Mouse (Mus musculus) liver, embryonic 14.5 days (tissue): ENCODE measurements at regions not wholly inside any gene's neighbourhood (a gene's known extent, or its start where the extent isn't known, plus 50 kb on each side); places are given as distances from the start of the nearest gene placed in this dataset.

Source experiments
- ATAC-seq: fragments of 200-750 bp; cut with Nextera tagmentation; 2 replicates; pipeline ENCODE4 v1.8.0; 2017; ENCODE audit warnings: moderate number of reproducible peaks, mild to moderate bottlenecking, moderate library complexity; ENCODE audit not compliant: insufficient read depth
- DNase-seq, 3 experiments: peaks; one replicate each; pipeline ENCODE4 v3.0.0-alpha.2; 2012 to 2013; ENCODE audit warnings: low read depth in 3 of 3, low spot score in 3 of 3
- H3K27ac ChIP-seq: fragments of 300-500 bp; sonication (generic); 2 replicates; pipeline ENCODE4 v1.5.1; 2014; ENCODE audit warnings: moderate library complexity, mild to moderate bottlenecking, control low read depth, inconsistent platforms
- H3K27me3 ChIP-seq: fragments of 300-500 bp; sonication (generic); 2 replicates; pipeline ENCODE4 v1.6.1; 2014; ENCODE audit warnings: mild to moderate bottlenecking, low read length, moderate library complexity; ENCODE audit not compliant: control insufficient read depth, insufficient read depth
- H3K36me3 ChIP-seq: fragments of 300-500 bp; sonication (generic); replicated peaks from 2 replicates; pipeline ENCODE4 v1.6.1; 2014; ENCODE audit warnings: low read depth; ENCODE audit not compliant: control insufficient read depth, insufficient read depth
- H3K4me1 ChIP-seq, 2 experiments: fragments of 200-500 bp in 1 of 2; fragments of 300-500 bp in 1 of 2; sonication (generic) in 1 of 2; replicated peaks; 2 replicates each; pipeline ENCODE4 v1.6.1; 2012 to 2014; ENCODE audit warnings: antibody characterized with exemption in 1 of 2, inconsistent platforms in 1 of 2, low read length in 1 of 2; ENCODE audit not compliant: control insufficient read depth in 2 of 2, insufficient read depth in 2 of 2
- H3K4me2 ChIP-seq: fragments of 300-500 bp; sonication (generic); 2 replicates; pipeline ENCODE4 v1.6.1; 2014; ENCODE audit warnings: low read depth, mild to moderate bottlenecking, control low read depth, moderate library complexity
- H3K4me3 ChIP-seq, 2 experiments: fragments of 200-500 bp in 1 of 2; fragments of 300-500 bp in 1 of 2; sonication (generic) in 1 of 2; 2 replicates each; pipeline ENCODE4 v1.5.1; 2012 to 2014; ENCODE audit warnings: low read depth in 2 of 2, low read length in 2 of 2, mild to moderate bottlenecking in 2 of 2, control low read depth in 1 of 2, inconsistent platforms in 1 of 2, moderate library complexity in 1 of 2; ENCODE audit not compliant: insufficient read depth in 1 of 2
- H3K9ac ChIP-seq: fragments of 300-500 bp; sonication (generic); replicated peaks from 2 replicates; pipeline ENCODE4 v1.6.1; 2014; ENCODE audit warnings: mild to moderate bottlenecking, control low read depth, moderate library complexity
- H3K9me3 ChIP-seq: fragments of 300-500 bp; sonication (generic); 2 replicates; pipeline ENCODE4 v1.6.1; 2016; ENCODE audit warnings: low read length, mixed read lengths; ENCODE audit not compliant: control insufficient read depth
- CTCF ChIP-seq: IDR thresholded peaks from 2 replicates; pipeline ENCODE4 v1.5.1; 2016; ENCODE audit warnings: antibody characterized with exemption, low read depth, control low read depth
- EP300 ChIP-seq: IDR thresholded peaks from 2 replicates; pipeline ENCODE4 v1.6.1; 2016; ENCODE audit warnings: antibody characterized with exemption, low read depth
- WGBS: fragments of 180-500 bp; shearing (Covaris S2); extraction: QIAGEN DNeasy Blood & Tissue Kit; methylation state at CpG from one replicate; pipeline ENCODE4 v1.1.7; 2014; ENCODE audit not compliant: insufficient replicate concordance; 5-methylcytosine and 5-hydroxymethylcytosine counted together

DNA sequence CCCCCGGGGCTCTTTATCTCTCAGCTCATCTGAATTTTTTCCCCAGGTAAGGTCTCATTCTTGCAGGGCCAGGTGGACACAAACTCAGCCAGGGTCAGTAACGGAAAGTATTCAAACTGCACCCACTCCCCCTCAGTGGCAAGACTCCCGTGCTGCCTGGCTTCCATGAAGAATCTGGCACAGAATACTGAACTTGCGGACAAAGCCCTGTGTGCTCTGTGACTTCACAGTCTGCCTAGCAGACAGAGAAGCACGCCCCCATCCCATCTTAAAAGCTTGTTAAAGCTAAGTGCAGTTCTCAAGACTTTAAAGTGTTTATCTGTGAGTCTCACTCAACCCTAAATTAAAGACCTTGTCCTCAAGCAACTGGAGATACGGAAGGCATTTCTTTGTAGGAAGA, 140.0 kb upstream of the Slc25a13 start:
- H3K4me2 ChIP-seq, result no peak overlapping the region
- ATAC-seq, result no peak
- H3K9ac ChIP-seq, result no peak overlapping the region
- DNase-seq, result no peak
- H3K4me3 ChIP-seq, result no peak overlapping the region
- no peaks in the 10 kb centered on the region for H3K27me3 ChIP-seq
- no peaks in the 10 kb centered on the region for H3K4me1 ChIP-seq
- no peak overlapping the region for H3K27ac ChIP-seq
- H3K36me3 ChIP-seq, result no peaks in the 10 kb centered on the region
- WGBS, result 60% methylated on average over 6 of the region's 6 CpGs
- TF ChIP-seq CTCF (no peak), EP300 (no peak)
- no peaks in the 10 kb centered on the region for H3K9me3 ChIP-seq

- WGBS, result 69% methylated on average over 8 of the region's 8 CpGs
- Histone ChIP-seq H3K36me3 (no peaks in the 10 kb centered on the region), H3K4me1 (no peaks in the 10 kb centered on the region), H3K9ac (no peak overlapping the region), H3K27me3 (no peaks in the 10 kb centered on the region), H3K27ac (no peak overlapping the region), H3K4me3 (no peak overlapping the region), H3K9me3 (no peaks in the 10 kb centered on the region), H3K4me2 (no peak overlapping the region)
- TF ChIP-seq EP300 (no peak), CTCF (no peak)
- DNase-seq (no peak), ATAC-seq (no peak)
Measured at GRCm38 (mm10) chr6:6335251-6335650, 118.3 kb upstream of the Slc25a13 start.

GRCm38 (mm10) chr6:6330271-6330670, 113.3 kb upstream of the Slc25a13 start:
- DNase-seq (no peak), ATAC-seq (no peak)
- Histone ChIP-seq H3K4me2 (no peak overlapping the region), H3K4me3 (no peak overlapping the region), H3K9me3 (no peaks in the 10 kb centered on the region), H3K36me3 (no peaks in the 10 kb centered on the region), H3K4me1 (no peaks in the 10 kb centered on the region), H3K27me3 (no peaks in the 10 kb centered on the region), H3K9ac (no peak overlapping the region), H3K27ac (no peak overlapping the region)
- 64% methylated on average over 1 of the region's 1 CpGs for WGBS
- TF ChIP-seq CTCF, result no peak
- TF ChIP-seq EP300, result no peak

GRCm38 (mm10) chr6:6325516-6325915, 108.5 kb upstream of the Slc25a13 start:
- 26% methylated on average over 1 of the region's 1 CpGs for WGBS
- ATAC-seq, result no peak
- Histone ChIP-seq H3K36me3 (no peaks in the 10 kb centered on the region), H3K9me3 (no peaks in the 10 kb centered on the region), H3K4me2 (no peak overlapping the region), H3K4me1 (no peaks in the 10 kb centered on the region), H3K9ac (no peak overlapping the region), H3K4me3 (no peak overlapping the region), H3K27me3 (no peaks in the 10 kb centered on the region), H3K27ac (no peak overlapping the region)
- no peak for DNase-seq
- TF ChIP-seq CTCF (no peak), EP300 (no peak)

GRCm38 (mm10) chr6:6316725-6317124, 99.8 kb upstream of the Slc25a13 start:
- 62% methylated on average over 4 of the region's 4 CpGs for WGBS
- Histone ChIP-seq H3K4me2 (no peak overlapping the region), H3K27ac (no peak overlapping the region), H3K4me1 (no peaks in the 10 kb centered on the region), H3K27me3 (no peaks in the 10 kb centered on the region), H3K36me3 (no peaks in the 10 kb centered on the region), H3K9me3 (no peaks in the 10 kb centered on the region), H3K9ac (no peak overlapping the region), H3K4me3 (no peak overlapping the region)
- no peak for TF ChIP-seq EP300
- TF ChIP-seq CTCF, result no peak
- no peak for DNase-seq
- no peak for ATAC-seq
